Mouse (Mus musculus): ENCODE data around the gene Zar1l.
"Not testable (repeated sequence)": the region's sequence is repeated elsewhere in the genome, so short reads cannot be mapped to it uniquely, and the experiment has no call there.

Gene Zar1l

GRCm38 (mm10) chr5:150518064-150518463 lies at the start of gene Zar1l:
Gene Zar1l, minus strand, starts transcription at chr5:150518164.
- no peak for DNase-seq (ENCODE audit: low spot score in 2 of 2)

GRCm38 (mm10) chr5:150566971-150567370 lies 49.0 kb upstream of the Zar1l start:
- DNase-seq (ENCODE audit: low spot score in 2 of 2): no peak

GRCm38 (mm10) chr5:150566226-150566625 lies 48.3 kb upstream of the Zar1l start:
- DNase-seq (ENCODE audit: low spot score in 2 of 2): no peak

- no peak for DNase-seq (ENCODE audit: low spot score in 2 of 2)
Measured at GRCm38 (mm10) chr5:150564426-150564825, 46.5 kb upstream of the Zar1l start.

GRCm38 (mm10) chr5:150561783-150562182 lies 43.8 kb upstream of the Zar1l start:
- no peak for DNase-seq (ENCODE audit: low spot score in 2 of 2)

- no peak for DNase-seq (ENCODE audit: low spot score in 2 of 2)
Measured at GRCm38 (mm10) chr5:150561376-150561775, 43.4 kb upstream of the Zar1l start.

- DNase-seq (ENCODE audit: low spot score in 2 of 2): no peak
Measured at GRCm38 (mm10) chr5:150560851-150561250, 42.9 kb upstream of the Zar1l start.

GRCm38 (mm10) chr5:150559519-150560103 lies 41.6 kb upstream of the Zar1l start:
- DNase-seq (ENCODE audit: low spot score in 2 of 2): no peak

- no peak for DNase-seq (ENCODE audit: low spot score in 2 of 2)
Measured at GRCm38 (mm10) chr5:150551637-150552036, 33.7 kb upstream of the Zar1l start.

- no peak for DNase-seq (ENCODE audit: low spot score in 2 of 2)
Measured at GRCm38 (mm10) chr5:150543184-150543583, 25.2 kb upstream of the Zar1l start.

GRCm38 (mm10) chr5:150541302-150541701 lies 23.3 kb upstream of the Zar1l start:
- DNase-seq (ENCODE audit: low spot score in 2 of 2): no peak

- no peak for DNase-seq (ENCODE audit: low spot score in 2 of 2)
Measured at GRCm38 (mm10) chr5:150525239-150525638, 7.3 kb upstream of the Zar1l start.

- no peak for DNase-seq (ENCODE audit: low spot score in 2 of 2)
Measured at GRCm38 (mm10) chr5:150522867-150523234, 4.9 kb upstream of the Zar1l start.

- DNase-seq (ENCODE audit: low spot score in 2 of 2): peak; percentile 86 to 95
Measured at GRCm38 (mm10) chr5:150521937-150522866, 4.2 kb upstream of the Zar1l start, which contains the start of gene Brca2. Gene Brca2, plus strand, starts transcription at chr5:150522630.

GRCm38 (mm10) chr5:150519551-150519950 lies 1.6 kb upstream of the Zar1l start:
- DNase-seq (ENCODE audit: low spot score in 2 of 2): no peak

GRCm38 (mm10) chr5:150514027-150514426 lies 3.9 kb downstream of the Zar1l start:
- no peak for DNase-seq (ENCODE audit: low spot score in 2 of 2)

GRCm38 (mm10) chr5:150513264-150513663 lies 4.7 kb downstream of the Zar1l start:
- DNase-seq (ENCODE audit: low spot score in 2 of 2): no peak

GRCm38 (mm10) chr5:150510451-150511225 lies 7.3 kb downstream of the Zar1l start:
- DNase-seq (ENCODE audit: low spot score in 2 of 2): no peak

GRCm38 (mm10) chr5:150495792-150496191 lies 22.2 kb downstream of the Zar1l start:
- peak in 1 of 2 experiments; percentile 15 for DNase-seq (ENCODE audit: low spot score in 2 of 2)

GRCm38 (mm10) chr5:150491573-150492173 lies 26.3 kb downstream of the Zar1l start:
- DNase-seq (ENCODE audit: low spot score in 2 of 2): not testable (repeated sequence)

GRCm38 (mm10) chr5:150490821-150491220 lies 27.1 kb downstream of the Zar1l start:
- DNase-seq (ENCODE audit: low spot score in 2 of 2): no peak

GRCm38 (mm10) chr5:150490285-150490684 lies 27.7 kb downstream of the Zar1l start:
- DNase-seq (ENCODE audit: low spot score in 2 of 2): no peak
